Mouse (Mus musculus) telencephalon, adult 2 months (tissue): ENCODE measurements around the gene Pknox2.

Experiments used
- DNase-seq: peaks from one replicate; pipeline ENCODE4 v3.0.0-alpha.2; 2011; ENCODE audit warnings: low read depth, low spot score

Pknox2 gene

DNA sequence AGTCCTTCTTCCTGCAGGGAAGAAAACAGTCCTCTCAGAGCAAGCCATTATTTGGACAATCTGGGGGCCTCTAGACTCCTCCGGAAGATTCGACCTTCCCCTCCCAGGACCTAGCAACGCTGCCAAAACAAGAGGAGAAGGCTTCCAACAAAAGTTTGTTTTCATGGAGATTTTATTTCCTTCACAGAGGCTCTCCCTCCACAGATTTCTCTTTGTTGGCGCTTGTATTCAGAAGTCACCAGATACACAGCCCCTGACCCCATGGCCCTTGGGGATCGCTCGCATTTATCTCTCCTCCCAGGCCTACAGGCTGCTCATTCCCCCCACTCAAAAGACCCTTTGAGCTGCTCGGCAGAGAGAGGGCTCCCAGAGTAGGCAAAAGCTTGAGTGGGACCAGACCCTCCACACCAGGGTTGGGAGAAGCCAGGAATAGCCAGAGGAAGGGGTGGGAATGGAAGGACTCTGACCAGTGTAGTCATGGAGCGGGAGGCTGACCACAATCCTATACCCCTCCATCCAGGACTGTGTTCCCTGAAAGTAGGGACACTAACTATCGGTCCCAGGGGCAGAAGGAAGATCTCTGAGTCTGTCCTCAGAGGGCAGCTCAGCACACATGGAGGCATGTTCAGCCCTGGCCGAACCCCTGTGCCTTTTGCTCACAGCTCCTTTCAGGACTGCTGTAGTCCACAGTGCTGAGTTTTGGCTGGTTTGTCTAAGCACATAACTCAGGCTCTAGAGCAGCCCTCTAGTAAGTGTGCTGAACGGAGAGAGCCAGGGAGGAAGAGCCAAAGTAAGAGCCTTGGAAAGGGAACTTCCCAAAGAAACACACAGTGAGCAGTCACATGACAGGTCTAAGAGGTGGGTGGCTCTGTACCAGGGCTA lies 45.9 kb downstream of the Pknox2 start:
- no peak for DNase-seq

DNA sequence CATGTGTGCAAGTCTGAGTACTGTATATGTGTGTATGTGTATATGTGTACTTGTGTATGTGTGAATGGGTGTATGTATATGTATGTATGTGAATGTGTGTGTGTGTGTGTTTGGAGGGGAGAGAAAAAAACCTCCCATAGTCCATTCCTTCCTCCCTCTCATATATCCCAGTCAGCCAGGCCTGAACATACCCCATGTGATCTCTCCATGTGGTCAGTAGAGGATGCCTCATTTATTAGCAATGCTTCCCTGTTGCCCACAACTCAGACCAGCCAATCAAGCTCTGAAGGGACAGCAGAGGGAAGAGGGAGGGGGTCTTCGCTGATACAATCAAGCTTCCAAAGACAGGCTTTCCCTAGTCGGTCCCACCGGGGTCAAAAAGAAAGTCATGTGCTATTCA lies 47.6 kb downstream of the Pknox2 start:
- no peak for DNase-seq

DNA sequence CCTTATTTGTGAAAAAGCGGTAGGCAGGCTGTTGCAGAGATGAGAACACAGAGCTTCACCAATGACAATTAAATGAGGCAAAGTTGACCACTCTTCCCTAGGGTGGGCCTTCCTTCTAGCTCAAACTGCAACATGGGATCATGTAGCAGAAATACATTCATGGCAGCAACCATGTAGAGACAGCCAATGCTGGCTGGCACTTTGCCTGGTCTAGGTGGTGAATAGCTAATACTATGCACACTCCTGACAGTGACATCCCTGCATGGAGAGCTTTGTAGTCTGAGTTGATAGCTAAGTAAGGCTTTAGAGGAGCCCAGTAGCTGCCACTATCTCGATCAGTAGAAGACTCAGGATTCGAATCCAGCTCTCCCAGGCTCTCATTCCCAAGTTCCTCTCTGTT lies 48.6 kb downstream of the Pknox2 start:
- DNase-seq, result no peak

DNA sequence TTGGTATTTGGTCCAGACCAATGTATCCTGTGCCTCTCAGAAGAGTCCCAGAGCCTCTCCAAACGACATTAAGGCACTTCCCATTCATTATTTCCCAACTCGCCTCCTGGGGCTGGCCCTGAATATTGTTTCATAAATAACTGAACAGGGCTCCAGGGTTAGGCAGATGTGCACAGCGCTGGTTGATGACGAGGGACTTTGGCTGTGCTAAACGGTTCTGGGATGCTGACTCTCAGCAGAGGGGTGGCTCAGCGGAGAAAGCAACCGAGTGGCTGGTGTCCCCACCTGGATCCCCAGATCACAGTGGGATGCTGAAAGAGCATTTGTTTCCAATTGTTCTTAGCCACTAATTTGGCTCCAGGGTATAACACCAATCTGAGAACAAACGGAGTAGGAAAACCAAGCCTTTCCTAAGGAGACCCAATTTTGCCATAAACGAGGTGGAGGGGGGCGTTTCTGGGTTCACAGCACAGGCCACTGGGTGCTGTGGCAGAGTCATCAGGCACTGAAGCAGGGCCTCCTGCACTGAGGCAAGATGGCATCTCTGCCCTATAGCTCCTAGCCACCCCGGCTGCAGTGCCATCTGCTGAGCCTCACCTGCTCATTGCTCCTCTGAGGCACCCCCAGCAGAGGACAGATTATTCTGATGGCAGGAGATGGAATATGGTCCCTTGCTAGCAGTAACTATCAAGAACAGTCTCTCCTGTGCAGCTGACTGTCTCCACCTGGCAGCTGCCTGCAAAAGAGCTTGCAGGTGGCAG lies 52.8 kb downstream of the Pknox2 start:
- DNase-seq, result no peak

DNA sequence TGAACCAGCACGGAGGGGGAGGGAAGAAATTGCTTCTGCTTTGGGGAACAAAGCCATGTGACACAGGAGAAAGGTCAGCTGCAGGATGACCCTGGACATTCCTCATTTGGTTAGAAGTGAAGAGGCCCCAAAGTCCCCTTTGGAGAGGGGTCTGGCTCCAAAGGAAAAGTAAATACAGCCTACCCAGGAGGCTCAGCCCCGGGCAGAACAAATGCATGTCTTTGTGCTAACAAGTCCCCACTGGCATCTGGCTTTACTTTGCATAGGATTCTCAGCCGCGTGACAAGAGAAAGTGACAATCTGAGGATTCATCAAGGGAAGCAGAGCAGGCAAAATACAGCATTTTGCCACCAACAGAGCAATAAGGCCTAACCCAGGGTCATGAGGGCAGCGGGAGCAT lies 54.1 kb downstream of the Pknox2 start:
- DNase-seq, result no peak

DNA sequence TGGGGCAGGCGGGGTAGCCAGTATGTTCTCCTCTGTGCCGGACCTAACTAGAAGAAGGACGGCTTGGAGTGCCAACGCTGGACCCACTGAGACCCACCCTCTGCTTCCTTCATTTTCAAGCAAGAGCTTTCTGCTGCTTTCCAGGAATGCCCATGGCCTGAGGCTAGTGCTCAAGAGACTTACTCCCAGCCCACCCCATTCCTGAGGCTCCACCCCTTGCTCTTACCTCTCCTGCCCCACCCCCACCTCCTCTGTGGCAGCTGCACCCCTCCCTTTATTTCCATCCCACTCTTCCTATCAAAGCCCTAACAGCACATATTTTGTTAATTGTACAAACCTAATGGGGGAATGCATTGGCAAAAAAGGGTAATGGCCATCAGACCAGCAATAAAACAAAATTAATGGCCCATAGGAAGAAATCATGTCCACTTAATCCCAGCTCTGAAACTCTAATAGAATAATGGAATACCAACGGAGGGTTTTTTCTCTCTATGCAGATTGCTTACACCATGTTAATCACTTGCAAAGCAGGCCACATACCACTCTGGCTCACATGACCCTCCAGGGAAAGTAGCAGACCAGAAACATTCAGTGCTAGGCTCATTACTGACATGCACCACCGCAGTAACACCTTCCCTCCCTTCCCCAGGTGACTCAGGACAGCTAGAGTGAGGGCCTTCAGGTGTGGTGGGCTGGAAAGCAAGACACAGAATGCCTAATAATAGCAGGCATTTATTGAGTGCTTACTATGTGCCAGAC lies 57.1 kb downstream of the Pknox2 start:
- DNase-seq, result no peak

DNA sequence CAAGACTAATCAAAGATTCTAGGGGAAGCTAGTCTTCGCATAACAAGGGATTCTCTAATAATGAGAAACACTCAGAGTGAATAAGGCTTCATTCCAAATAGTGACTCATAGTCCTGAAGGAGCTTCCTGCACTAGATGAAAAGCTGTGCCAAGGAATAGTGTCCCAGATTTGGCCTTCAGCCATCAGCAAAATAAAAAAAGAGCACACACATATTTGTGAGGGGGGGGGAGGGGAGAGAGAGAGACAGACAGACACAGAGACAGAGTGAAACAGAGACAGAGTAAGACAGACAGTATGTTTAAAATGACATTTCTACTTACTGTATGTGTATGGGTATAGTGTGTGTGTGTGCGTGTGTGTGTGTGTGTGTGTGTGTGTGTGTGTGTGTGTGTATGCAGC lies 61.8 kb downstream of the Pknox2 start:
- DNase-seq, result peak; percentile 60

DNA sequence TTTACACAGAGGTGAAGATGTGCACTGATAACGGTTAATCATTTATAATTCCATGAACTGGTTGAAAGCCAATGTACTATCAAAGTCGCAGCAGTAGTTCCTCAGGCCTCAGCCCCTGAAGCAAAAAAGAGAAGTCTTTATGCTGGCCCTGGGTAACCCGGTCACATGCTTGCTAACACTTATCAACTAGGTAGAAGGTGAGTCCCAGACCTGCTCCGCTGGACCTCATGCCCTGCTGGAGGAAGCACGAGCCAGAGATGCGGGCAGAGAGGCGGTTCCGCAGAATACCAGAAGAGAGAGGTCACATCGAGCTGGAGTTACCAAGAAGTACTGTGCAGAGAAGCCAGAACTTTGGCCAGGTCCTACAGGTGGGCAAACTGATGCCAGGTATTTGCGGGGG lies 65.0 kb downstream of the Pknox2 start:
- DNase-seq, result no peak

DNA sequence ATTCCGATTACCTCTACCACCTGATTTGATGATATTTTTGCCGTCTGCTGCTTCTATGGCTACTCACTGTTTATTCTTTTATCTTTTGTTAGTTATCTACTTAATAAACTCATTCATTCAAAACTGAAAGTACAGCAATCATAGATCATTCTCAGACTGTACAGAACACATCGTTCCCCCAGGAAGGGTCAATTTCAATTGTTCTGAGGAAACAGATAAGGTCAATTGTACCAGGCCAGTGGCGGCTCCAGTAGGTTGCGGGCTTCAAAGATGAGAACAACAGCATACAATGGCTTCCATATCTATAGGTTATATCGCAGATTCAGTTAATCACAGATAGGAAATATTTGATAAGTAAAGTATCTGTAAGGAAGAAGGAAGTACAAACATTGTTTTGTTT lies 66.9 kb downstream of the Pknox2 start:
- DNase-seq, result no peak

DNA sequence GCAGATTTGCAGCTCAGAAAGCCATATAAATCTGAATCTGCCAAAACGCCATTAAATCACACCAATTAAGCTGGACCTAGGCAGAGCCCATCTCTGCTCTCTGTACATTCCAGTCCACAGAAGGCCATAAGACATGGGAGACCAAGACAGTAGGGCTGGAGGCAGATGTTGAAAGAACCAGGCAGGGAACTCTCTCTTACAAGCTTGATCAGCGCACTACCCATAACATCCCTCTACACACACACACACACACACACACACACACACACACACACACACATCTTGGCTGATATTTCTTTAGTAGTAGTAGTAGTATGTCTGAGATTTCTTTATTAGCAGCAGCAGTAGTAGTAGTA lies 70.2 kb downstream of the Pknox2 start:
- no peak for DNase-seq

DNA sequence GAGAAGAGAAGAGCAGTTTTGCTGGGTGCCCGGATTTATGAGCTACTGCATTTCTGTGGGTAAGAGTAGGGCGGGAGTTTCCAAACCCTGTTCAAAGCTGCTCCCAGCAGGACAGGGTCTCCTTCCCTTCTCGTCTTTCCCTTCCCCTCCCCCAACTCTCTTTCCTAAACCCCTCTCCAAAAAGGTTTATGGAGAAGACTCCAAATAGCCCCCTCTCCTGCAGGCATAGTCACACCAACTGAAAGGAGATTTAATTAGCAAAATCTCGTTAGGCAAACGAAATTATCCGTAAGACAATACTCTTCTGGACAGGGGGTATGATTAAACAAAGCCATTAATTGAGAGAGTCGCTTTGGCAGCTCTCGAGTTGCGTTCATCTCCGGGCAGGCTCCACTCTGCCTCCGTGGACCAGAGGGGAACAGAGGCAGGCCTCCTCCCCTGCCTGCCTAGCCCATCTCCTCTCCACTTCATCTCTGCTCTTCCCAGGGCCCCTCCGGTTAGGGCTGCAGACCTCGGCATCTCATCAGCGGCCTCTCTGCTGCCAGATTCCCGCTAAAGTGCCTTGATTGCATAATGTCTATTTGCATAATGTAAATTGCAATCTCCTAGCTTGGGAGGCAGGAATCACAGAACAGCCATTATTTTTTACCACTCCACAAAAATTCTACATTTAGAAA lies 70.7 kb downstream of the Pknox2 start:
- peak; percentile 68 for DNase-seq

DNA sequence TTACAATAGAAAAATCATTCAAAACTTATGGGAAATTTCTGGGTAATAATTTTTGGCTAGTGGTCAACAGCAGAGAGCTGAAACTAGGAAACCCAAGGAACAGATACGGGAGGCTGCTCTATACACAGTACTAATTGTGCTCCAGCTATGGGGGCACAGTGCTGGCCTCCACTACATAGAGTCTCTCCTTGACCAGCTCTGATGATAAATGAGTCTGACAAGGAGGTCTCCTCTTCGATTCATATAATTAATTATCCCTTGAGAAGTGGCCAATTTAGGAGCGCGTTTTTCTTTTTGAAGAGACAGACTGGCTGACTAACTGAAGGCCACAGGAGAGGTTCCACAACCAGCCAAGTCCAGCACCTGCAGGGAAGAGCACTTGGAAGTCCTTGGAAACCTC lies 71.3 kb downstream of the Pknox2 start:
- no peak for DNase-seq

DNA sequence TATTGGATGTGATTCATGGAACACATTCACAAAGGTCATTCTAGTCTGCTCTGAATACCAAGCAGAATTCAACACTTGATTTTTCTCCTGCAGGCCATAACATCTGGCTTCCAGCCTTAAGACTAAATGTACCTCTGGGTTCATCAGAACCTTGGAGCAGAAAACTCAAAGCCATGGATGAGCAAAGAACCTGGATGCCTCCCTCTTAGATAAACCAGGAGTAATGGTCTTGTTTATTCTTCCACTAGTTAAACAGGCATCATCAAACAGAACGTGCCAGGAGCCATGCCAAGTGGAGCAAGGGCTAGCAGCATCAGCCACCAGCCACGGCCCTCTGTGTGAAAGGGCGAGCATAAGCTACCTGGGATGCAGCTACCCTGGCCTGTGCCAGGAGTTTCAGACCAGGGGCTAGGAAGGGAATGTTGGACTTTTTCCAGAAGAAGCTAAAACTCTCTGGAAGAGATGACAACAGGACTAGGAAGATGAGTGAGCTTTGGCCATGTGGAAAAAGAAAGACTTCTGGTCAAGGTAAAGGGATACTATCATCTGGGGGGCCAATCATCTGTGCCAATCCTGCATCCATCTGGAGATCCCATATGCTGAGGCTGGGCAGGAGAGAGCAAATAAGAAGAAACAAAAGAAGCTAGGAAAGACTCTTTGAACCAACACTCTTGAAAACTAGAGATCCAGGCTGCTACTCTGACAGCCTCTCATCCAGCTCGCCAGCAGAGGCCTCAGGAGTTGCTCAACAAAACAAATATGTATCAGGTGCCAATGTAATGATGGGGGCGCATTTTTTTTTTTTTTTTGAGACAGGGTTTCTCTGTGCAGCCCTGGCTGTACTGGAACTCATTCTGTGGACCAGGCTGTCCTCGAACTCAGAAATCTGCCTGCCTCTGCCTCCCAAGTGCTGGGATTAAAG lies 77.6 kb downstream of the Pknox2 start:
- DNase-seq, result no peak

DNA sequence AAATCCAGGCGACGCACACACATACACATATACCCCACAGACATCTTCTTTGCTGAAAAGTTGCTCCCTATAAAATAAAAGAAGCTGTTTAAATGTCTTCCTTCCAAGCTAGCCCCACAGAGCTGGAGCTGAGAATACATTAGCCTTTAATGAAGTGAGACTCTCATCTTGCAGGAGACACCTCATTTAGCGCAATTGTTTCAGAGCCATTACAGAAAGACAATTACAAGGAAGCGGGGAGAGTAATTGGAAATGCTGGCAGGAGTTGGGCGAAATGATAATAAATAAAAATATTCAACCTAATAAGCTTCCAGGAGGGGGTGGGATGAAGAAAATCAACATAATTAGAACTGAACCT lies 79.8 kb downstream of the Pknox2 start:
- DNase-seq, result no peak

DNA sequence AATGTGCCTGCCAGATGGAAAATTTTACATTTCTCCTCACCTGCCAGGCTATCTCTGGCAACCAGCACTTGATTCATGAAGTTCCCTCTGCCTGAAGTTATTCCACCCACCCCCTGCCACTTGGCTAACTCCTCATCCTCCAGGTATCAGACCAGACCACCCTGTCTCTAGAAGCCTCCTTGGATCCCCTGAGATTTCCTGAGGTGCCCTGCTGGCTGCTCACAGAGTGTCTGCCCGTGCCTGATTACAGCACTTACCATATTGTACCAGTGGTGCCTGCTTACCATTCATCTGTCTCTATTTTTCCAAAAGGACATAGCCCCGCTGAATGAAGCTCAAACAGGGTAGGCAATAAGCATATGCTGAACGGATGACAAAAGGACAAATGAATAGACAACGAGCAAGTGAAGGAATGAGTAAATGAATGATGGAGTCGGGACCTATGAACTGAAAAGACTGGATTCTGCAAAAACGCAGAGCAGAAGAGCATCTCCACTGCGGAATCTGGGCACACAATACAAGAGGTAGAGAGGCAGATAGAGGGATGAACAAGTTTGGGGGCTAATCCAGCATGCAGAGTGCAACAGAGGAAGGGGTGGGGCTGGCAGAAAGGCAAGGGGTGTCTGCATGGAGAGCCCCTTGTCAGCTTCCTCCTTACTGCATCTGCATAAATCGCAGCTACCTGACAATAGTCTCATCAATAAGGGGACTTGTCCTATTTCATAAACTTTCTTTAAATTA lies 80.3 kb downstream of the Pknox2 start:
- DNase-seq, result no peak

DNA sequence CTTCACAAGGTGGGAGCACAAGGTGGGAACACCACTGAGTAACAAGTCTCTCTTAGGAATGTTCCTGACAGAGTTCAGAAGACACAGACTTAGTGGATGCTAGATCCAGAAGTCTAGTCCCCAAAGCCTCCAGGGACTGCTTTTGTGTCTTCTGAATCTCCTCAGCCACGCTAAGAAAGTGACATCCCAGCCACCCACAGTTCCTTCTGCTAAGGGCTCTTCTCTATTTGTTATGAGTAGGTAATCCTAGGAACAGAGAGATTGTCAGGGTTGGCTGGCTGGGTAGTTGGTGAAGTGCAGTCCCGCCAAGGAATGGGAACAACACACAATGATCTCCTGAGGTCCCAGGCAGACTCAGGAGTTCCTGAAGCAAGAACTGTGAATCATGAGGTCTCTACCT lies 85.6 kb downstream of the Pknox2 start:
- no peak for DNase-seq

DNA sequence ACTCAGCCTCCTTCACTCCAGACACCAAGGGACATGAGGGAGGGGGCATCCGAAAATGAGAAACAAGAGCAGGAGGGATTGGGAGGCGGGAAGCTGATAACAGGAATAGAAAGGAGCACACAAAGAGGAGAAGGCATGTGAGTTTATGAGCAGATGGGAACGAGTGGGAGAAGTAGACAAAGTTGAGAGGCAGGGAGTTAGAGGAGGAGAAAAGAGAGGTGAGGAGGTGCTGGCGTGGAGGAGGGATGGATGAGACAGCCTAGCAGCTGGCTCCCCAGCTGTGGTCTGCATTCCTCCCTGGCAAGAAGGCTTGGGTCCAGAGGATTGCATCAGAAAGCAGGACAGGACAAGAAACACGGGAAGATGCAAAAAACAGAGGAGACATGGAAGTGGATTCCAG lies 92.5 kb downstream of the Pknox2 start:
- DNase-seq, result peak; percentile 89

DNA sequence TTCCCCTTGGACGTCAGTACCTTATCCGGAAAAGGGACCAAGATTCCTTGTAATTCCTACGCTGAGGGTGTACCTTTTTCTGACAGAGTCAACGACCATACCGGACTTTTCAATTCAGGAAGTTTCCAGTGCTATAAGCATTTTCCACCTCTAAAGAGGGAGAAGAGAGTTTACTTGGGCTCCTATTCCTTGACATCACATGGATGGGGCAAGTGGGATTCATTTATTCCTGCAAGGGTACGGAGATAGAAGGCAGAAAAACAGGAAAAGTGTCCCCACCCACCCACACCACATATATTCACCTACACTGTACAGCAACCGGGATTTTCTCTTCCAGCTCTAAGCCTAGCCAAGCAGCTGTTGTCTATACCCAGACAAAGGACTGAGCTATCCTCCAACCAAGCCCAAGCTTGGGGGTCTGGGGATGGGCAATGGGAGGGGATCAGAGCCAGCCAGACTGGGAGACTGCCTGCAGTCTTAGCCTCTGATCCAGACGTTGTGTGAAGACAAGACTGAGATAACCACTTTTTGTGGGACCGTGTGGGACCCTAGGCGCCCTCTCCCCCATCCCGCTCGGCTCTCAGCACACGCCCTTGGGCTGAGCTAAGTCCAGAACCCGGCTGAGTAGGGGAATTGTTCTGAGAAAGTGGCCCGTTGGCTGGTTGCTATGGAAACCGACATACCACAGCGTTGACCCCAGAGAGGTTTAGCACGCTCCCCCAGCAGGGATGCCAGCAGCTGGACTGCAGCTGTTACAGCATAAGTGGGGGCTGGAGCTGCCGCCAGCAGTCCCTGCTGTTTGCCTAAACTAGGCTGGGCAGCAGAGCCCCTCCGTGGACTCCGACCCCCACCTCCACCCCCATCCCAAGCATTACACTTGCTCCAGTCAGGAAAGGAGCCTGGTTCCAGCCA lies 93.3 kb downstream of the Pknox2 start:
- DNase-seq, result no peak

DNA sequence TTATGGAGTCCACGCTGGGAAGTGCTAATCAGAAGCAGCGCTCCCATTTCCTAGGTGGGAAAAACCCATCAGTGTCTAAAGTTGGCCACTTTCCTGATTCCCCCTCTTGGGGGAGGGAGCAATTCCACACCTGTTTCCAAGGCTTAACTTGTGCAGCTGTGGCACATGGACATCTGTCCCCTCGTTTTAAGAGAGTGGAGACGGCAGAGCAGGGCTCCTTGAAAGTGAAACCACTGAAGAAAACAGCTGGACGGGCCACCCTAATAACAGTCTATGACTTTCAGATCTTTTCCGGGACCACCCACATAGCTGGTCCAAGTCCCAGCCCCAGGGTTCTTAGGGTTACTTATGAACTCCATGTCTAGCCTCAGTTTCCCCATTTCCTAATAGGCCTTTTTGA lies 94.2 kb downstream of the Pknox2 start:
- no peak for DNase-seq
